Mouse (Mus musculus) cerebellum, adult (tissue): ENCODE results near the gene Colq.

Experiments
- ATAC-seq: cut with Nextera tagmentation; 2 replicates; pipeline ENCODE4 v1.9.2; 2017; ENCODE audit warnings: mild to moderate bottlenecking, moderate library complexity, mixed read lengths; ENCODE audit not compliant: insufficient number of reproducible peaks, low FRiP score, low TSS enrichment

Gene Colq

DNA sequence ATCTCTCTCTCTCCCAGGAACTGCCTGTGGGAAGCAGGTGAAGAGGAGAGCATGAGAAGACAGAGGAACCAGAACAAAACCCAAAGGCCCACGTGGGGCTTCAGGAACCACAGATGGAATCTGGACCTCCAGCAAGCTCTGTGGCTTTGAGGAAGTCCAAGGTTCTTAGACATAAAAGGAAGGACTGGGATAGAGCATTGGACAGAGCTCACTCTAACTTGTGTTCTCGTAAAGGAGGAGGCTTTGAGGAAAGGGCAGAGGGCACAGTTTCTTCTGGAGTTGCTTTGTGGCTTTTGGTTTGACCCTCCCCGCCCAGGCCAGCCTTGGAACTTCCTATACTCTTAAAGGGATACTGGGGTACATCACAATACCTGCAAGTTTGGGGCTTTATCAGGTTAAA lies 58.5 kb downstream of the Colq start:
- no peak for ATAC-seq

- ATAC-seq: no peak
Measured at GRCm38 (mm10) chr14:31531506-31532148, 59.5 kb downstream of the Colq start.

GRCm38 (mm10) chr14:31530847-31531246 lies 60.3 kb downstream of the Colq start:
- no peak for ATAC-seq

DNA sequence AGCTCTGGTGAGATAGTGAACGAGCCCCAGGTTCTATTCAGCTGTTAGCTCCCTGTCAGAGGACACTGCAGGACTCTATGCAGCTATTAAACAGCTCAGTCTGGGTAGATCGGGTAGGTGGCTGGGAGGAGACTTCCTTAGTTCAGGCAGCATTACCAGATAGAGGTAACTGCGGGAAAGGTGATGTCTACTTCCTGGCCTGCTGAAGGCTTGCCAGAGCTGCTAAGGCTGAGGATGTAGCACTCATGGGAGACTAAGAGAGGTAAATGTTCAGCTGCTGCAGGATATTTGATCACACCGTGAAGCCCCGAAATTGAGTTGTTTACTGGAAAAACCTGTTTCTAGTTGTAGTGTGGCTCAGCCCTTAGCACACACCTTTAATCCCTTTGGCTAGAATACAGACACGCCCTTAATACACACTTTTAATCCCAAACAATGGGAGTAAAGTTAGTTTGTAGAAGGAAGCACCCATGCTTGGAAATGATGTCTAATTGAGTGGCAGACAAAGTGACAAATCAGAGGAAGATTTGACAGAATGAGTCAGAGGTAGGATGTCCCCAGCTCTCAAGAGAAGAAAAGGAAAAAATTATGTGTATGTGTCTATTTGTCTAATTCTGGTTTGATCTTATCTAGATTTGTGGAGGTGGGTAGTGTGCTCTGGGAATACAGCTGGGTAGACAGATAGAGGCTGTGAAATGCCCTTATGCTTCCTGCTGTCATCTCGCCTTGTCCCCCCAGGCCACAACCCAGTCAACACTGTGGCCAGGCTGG lies 65.9 kb downstream of the Colq start:
- no peak for ATAC-seq

GRCm38 (mm10) chr14:31521318-31521717 lies 69.8 kb downstream of the Colq start:
- no peak for ATAC-seq

DNA sequence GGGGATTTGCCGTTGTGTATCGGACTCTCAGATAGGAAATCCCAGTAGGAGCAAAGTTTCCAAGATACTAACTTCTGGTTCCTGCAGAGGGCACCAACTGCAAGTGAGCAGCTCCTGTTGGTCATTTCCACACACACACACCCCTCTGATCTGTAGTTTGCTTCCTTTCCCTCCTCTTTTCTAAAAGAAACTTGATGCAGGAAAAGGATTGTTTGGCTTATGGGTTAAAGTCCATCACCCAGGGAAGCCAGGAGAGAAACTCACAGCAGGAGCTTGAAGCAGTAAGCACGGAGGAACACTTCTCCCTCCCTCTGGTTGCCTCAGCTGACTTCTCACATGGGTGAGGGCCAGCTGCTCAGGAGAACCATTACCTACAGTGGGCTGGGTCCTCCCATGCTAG lies 72.0 kb downstream of the Colq start:
- ATAC-seq: no peak

DNA sequence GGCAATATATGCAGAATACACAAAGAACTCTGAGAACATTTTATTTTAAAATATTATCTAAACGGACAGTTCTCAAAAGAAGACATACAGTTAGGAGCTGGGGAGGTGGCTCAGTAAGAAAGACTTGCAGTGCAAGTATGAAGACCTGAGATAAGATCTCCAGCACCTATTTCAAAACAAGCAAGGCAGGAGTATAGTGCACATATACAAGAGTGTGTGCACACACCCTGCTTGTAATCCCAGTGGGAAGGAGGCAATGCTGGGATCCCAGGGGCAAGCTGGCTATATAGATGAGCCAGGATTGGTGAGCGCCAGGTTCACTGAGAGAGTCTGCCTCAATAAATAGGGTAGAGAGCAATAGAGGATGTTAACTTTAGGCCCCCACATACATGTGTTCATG lies 75.2 kb downstream of the Colq start:
- no peak for ATAC-seq

DNA sequence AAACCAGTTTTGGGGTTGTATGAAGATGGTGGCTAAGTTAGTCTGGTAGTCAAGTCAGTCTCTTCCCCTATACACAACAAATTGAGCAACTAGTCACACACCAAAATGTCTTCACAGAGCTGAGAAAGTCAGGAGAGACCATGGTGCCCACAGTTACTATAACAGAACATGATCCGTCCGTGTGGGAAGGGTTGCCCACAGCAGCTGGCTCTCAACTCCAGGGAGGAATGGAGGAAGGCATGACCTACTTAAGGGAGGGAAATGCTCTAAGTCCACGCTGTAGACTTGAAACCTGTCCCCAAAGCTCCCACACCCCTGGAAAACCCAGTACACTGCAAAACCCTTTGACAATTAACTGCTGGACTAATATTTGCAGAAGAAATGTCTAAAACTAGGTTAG lies 80.8 kb downstream of the Colq start:
- ATAC-seq: no peak

DNA sequence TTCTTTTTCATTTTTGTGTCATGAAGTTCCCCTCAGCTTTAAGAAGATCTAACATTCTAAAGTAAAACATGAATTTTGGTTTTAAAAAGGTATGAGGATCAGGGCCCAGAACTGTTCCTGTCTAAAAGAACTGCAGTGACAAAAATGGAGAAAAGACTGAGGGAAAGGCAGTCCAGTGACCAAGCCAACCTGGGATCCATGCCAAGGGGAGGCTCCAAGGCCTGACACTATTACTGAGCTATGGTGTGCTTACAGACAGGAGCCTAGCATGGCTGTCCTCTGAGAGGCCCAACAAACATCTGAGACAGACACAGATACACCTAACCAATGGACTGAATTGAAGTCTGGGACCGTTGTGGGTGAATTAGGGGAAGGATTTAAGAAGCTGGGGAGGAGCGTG lies 81.2 kb downstream of the Colq start:
- ATAC-seq: no peak

DNA sequence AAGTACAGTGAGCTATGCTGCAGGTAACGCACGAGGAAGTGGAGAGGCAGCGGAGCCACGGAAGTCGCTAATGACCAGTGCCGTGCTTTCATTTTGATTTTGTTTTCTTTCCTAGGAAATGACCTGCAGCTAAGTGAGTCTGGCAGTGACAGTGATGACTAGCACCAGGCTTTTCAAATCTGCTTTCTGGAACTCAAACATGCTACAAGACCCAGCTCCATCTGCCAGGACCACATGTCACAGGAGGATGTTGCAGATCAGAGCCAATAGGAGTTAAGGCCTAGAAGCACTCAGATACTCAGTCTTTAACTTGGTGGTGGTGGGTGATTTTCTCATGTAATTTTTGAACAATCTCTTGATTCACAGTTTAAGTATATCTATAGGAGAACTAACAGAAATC lies 84.7 kb downstream of the Colq start:
- ATAC-seq: peak; percentile 59; the same call in 1 of the 2 replicates

DNA sequence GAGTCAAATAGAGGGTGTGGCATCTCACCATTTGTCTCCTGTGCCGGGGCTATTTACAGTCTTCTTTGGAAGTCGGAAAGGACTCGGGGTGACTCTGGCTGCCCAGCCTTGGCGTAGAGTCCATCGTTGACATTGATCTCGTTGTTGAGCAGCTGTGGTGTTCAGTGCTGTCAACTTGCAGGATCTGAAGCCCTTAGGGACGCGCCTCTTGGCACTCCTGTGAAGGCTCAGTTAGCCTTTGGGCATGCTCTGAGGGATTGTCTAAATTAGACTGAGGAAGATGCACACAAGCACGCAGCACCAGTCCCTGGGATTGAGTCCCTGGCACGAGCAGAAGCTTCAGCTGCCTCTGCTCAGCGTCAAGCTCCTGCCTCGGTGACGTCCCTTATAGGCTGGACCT lies 87.7 kb downstream of the Colq start:
- ATAC-seq: no peak

DNA sequence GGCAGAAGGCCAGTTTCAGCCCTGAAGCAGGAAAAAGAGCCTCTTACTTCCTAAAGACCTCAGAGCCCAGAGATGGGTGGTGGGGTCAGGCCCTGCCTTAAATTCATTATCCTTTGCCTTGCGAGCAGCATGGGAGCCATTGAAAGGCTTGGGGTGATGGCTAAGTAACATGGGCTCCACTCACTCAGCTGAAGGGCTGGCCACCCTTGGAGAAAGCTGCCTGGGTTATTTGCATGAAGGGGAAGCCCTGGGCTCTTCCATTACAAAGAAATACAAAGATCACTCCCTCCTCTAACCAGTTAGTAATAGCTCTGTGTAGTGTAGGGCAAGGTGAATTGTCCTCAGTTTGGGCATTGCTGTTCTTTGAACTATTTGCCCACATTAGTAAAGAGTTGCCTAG lies 91.6 kb downstream of the Colq start:
- ATAC-seq: no peak

DNA sequence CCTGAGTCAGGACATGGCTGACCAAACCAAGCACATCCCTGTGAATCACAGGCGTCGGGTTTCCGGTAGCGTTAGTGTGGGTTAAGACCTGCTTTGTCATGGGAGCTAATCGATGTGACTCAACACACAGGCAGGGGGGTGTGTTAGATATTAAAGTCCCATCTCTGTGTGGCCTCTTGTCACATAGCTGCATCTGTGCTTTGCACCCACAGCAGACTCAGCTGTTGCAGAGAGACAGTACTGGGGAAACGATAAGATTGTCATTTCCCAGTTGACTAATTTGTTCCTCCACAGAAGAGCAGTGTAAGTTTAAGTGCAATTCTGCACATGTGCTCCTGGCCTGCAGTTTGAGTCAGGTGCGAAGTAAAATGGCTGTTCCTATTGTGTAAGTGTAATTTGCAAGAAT lies 94.9 kb downstream of the Colq start:
- no peak for ATAC-seq

GRCm38 (mm10) chr14:31495538-31495937 lies 95.6 kb downstream of the Colq start:
- no peak for ATAC-seq

DNA sequence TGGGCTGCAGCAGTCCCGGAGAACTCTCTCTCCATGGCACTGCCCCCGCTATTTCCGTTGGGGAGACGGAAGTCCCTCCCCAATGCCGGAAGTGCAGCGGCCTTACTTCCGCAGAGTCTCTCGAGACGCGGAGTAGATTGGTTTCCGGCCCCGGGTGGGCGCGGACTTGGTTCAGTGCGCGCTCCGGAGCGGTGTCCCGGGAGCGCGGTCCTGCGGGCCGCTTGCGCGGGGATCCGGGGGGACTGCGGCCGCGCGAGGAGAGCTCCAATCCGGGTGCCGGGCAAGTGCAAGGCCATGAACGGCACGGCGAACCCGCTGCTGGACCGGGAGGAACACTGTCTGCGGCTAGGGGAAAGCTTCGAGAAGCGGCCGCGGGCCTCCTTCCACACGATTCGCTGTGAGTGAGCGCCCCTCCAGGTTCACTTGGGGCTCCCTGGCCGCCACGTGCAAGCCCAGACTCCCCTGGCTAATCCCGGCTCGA lies 96.1 kb downstream of the Colq start, which contains the start of gene Mettl6:
Mettl6 (minus strand) TSS at position 66 of the 481 bp plus-strand sequence.
- ATAC-seq: peak; percentile 96

GRCm38 (mm10) chr14:31494349-31494974 lies 96.7 kb downstream of the Colq start, which contains the start of gene Eaf1:
TSS of gene Eaf1 (plus strand) at chr14:31494399.
- peak; percentile 43 for ATAC-seq

GRCm38 (mm10) chr14:31493901-31494300 lies 97.2 kb downstream of the Colq start:
- no peak for ATAC-seq

DNA sequence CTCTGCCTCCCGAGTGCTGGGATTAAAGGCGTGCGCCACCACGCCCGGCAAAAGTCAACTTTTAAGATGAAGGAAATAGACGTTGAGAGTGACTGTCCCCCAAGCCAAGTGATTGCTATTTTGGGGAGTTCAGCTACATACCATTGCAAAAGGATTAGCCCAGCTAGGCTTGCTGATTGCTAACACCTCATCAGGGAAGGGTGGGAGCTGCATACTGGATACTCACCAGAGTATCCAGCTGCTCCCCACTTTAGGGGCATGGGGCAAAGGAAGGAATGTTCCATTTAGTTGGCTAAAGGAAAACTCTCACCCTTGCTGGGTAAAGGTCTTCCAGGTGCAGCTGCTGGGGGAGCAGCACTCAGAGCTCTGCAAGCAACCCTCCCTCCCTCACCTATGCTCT lies 103.1 kb downstream of the Colq start:
- ATAC-seq: no peak

GRCm38 (mm10) chr14:31486465-31486864 lies 104.7 kb downstream of the Colq start:
- ATAC-seq: no peak

DNA sequence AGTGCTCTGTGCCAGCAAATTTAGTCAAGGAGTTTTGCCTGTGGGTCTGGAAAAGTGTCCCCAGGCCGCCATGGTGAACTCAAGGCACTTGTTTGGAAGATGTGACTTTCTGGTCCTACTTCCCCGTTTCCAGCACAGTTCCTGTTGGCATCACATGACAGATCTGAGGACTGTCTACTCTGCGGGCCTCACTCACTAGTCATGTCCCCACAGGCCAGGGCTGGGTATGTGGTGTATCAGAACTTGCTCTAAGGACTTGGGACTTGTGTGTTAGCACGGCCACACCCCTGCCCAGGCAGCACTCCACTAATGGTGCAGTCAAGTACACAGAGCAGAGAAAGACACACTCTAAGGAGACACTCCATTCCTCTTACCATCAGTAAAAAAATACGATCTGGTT lies 108.7 kb downstream of the Colq start:
- no peak for ATAC-seq

DNA sequence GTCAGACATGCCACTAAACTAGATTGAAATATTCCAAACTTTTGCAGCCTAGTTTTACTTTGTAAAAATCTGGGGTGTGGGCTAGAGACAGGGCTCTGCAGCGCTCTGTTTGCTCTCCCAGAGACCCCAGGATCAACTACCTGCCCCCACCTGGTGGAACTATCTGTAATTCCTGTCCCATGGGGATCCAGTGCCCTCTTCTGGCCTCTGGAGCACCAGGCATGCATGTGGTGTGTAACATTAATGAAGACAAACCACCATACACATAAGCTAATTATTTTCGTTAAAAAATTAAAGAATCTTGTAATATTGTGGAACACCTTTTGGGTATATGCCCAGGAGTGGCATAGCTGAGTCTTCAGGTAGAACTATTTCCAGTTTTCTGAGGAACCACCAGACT lies 117.8 kb downstream of the Colq start:
- ATAC-seq: no peak
